Mouse (Mus musculus) neutrophil, adult 65 days (primary cell): Measurements from ENCODE around the gene Trim69. TPM values are rescaled to one million over a fixed set of nuclear protein-coding genes. Genes with fewer than 3 reads are reported as not detected.

Experiments used
- total RNA-seq: library from RNA; stranded (reverse); gene quantifications from 2 replicates; pipeline ENCODE4 v1.2.4, GENCODE M21; 2023

Gene Trim69
- 0.44 TPM in 1 of 2 replicates, not detected in the other for total RNA-seq

DNA sequence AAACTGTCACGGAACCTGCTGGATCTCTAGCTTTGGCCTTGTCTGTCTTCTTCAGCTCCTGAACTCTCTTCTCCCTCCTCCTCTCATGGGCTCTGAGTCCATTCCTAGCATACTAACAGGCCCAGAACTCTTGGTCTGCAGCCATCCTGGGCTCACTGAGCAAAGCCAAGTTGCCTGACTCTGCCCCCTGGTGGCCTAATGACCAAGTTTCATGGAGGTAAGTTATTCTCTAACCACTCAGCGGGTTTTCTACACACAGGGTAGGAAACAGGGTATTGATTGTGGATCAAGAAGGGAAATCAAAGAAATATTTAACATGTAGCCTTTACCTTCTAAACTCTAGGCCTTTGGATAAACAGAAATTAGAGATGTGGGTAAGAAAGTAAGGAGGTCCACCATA, at the start of gene Trim69:
Gene Trim69, plus strand, starts transcription at position 21 of the 400 bp plus-strand sequence.

DNA sequence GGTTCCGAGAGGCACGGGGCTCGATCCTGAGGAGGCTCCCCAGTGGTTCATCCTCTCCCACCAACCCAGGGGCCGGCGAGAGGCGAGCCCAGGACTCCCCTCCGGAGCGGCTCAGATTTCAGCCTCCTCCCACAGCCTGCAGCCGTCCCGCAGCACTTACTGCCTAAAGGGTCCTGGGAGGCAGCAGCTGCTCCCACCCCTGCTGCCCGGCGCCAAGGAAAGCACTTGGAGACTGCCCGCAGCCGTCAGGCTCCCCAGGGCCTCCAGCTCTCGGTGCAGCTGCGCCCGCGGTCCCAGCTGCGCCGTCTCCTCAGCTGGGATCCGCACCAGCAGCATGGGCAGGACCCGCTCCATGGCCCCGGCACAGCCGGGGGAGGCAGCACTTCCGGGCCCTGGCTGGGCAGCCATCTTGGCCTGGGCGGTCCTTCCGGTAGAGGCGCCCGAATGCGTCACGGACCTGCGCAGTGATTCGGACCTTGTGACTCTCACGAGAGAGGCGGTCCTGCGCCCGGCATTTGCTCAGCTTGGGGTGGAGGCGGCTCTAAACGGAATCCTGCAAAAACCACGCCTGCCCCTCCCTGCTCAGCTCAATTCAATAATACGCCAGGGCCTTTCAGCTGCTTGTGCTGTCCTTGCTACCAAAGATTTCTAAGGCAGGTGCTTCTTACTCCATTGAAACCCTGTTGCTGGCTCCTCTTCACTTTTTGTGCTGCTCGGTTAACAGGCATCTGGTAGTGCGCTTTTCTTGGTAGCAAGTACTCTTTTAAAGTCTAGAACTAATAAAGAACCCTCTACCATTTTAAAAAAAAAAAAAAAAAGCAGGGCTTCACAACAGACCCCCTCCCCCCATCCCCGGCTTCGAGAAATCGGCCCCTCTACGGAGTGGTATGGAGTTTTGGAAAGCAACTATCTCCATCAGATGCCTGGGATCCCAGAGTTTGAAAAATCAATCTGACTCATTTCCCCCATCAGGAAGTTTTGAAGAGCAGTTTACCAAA, 42.2 kb upstream of the Trim69 start, which contains the start of gene Spg11:
Gene Spg11, minus strand, starts transcription at position 426 of the 998 bp plus-strand sequence.

DNA sequence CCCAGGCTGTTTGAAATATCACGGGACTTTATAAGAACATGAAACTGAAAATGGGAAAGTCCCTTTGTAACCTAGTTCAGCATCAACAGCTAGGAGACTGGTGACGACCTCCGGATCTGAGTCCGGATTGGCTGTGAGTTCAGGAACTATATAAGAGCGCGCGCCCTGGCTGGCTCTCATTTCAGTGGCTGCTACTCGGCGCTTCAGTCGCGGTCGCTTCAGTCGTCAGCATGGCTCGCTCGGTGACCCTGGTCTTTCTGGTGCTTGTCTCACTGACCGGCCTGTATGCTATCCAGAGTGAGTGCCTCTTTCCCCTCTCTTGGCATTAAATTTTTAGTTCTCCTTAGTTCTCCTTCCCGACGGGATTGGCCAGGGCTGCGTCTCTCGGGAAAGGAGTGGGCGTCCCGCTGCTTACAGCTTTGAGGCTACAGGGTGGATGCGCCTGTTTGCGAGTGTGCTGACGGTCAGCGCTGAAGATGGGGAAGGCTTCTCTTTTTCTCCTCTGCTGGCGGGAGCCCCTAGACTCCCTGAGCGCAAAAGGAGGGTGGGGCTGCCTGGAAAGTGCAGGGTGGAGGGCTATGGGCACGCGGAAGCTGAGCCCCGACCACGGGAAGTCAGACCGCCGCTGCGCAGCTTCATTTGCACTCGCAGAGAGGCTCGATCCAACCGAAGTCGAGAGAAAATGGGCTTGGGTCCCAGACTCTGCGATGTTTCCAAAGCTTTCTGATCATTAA, 12.8 kb upstream of the Trim69 start, which contains the start of gene B2m:
Gene B2m, plus strand, starts transcription at position 179 of the 734 bp plus-strand sequence.

DNA sequence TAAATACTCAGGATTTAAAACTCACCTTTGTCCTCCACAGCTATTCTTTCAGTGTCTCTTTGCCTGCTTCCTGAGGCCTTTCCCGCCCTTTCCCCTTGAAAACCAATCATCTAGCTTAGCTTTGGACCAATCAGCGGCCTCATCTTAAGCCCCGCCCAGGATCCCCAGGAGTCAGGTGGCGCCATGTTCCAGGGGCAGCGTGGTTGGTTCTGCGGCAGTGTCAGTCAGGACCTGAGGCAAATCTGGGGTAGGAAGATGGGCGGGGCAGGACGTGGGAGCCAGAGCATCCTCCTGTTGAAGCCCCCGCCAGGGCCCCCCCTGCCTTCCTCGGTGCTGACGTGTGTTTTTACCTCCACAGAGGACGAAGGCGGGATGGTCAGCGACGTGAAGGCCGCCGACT, 25.6 kb downstream of the Trim69 start, which contains the start of the genes Patl2 and Terb2:
Gene Patl2, minus strand, starts transcription at position 84 of the 400 bp plus-strand sequence.
Gene Terb2, plus strand, starts transcription at position 167 of the 400 bp plus-strand sequence.

Other genes with a start within 250 kb of the Trim69 start
- 19.4 and 27.9 TPM in 2 replicates for gene Ctdspl2, start 204.7 kb upstream of the Trim69 start, total RNA-seq
- gene Mageb3, start 204.6 kb upstream of the Trim69 start, total RNA-seq = not detected in 2 replicates
- gene Eif3j1, start 132.2 kb upstream of the Trim69 start, total RNA-seq = 17.3 and 24.2 TPM in 2 replicates
- 23.6 and 33.1 TPM in 2 replicates for gene Spg11, start 42.3 kb upstream of the Trim69 start, total RNA-seq
- 620 and 1,063 TPM in 2 replicates for gene B2m, start 13.0 kb upstream of the Trim69 start, total RNA-seq
- not detected in 2 replicates for gene Patl2, start 25.5 kb downstream of the Trim69 start, total RNA-seq
- not detected in 2 replicates for gene Terb2, start 25.6 kb downstream of the Trim69 start, total RNA-seq
- 12.9 and 18.7 TPM in 2 replicates for gene Sord, start 74.0 kb downstream of the Trim69 start, total RNA-seq
- gene Duox2, start 137.7 kb downstream of the Trim69 start, total RNA-seq = not detected in 2 replicates
- not detected in 2 replicates for gene Duoxa2, start 138.2 kb downstream of the Trim69 start, total RNA-seq
- not detected in 2 replicates for gene Duoxa1, start 153.0 kb downstream of the Trim69 start, total RNA-seq
- gene Duox1, start 155.0 kb downstream of the Trim69 start, total RNA-seq = not detected in 2 replicates
- gene Shf, start 208.5 kb downstream of the Trim69 start, total RNA-seq = 0.43 and 0.88 TPM in 2 replicates